Mouse (Mus musculus) lung, postnatal 0 days (tissue): ENCODE results near the gene Hoxb3. TPM values are rescaled to one million over a fixed set of nuclear protein-coding genes. Genes with fewer than 3 reads are reported as not detected.
A peak's percentile ranks its signal among the peaks of the same experiment; 100 is the strongest.

Experiments
- ATAC-seq: fragments of 200-750 bp; cut with Nextera tagmentation; 2 replicates; pipeline ENCODE4 v1.8.0; 2017; ENCODE audit warnings: moderate library complexity
- DNase-seq: peaks from one replicate; pipeline ENCODE4 v3.0.0-alpha.2; 2016; ENCODE audit warnings: low spot score
- H3K27ac ChIP-seq: fragments of 300-500 bp; sonication (generic); 2 replicates; pipeline ENCODE4 v1.5.1; 2014; ENCODE audit warnings: antibody characterized with exemption, mild to moderate bottlenecking, low read length, mixed read lengths
- H3K27me3 ChIP-seq: fragments of 300-500 bp; sonication (generic); replicated peaks from 2 replicates; pipeline ENCODE4 v1.6.1; 2014; ENCODE audit warnings: low read length, mixed read lengths; ENCODE audit not compliant: insufficient read depth
- H3K36me3 ChIP-seq: fragments of 300-500 bp; sonication (generic); 2 replicates; pipeline ENCODE4 v1.6.1; 2014; ENCODE audit warnings: low read length, mixed read lengths; ENCODE audit not compliant: insufficient read depth
- H3K4me1 ChIP-seq: fragments of 300-500 bp; sonication (generic); 2 replicates; pipeline ENCODE4 v1.6.1; 2014; ENCODE audit warnings: antibody characterized with exemption, low read depth, low read length, mixed read lengths; ENCODE audit not compliant: insufficient read depth
- H3K4me2 ChIP-seq: fragments of 300-500 bp; sonication (generic); replicated peaks from 2 replicates; pipeline ENCODE4 v1.6.1; 2014; ENCODE audit warnings: low read depth, mild to moderate bottlenecking, low read length, moderate library complexity, mixed read lengths
- H3K4me3 ChIP-seq: fragments of 300-500 bp; sonication (generic); 2 replicates; pipeline ENCODE4 v1.5.1; 2014; ENCODE audit warnings: low read depth, low read length
- H3K9ac ChIP-seq: fragments of 300-500 bp; sonication (generic); replicated peaks from 2 replicates; pipeline ENCODE4 v1.6.1; 2014; ENCODE audit warnings: low read depth, mild to moderate bottlenecking
- H3K9me3 ChIP-seq: fragments of 300-500 bp; sonication (generic); 2 replicates; pipeline ENCODE4 v1.6.1; 2016; ENCODE audit warnings: low read length, mixed read lengths
- CTCF ChIP-seq: IDR thresholded peaks from 2 replicates; pipeline ENCODE4 v1.5.1; 2016; ENCODE audit warnings: antibody characterized with exemption, mild to moderate bottlenecking
- EP300 ChIP-seq: IDR thresholded peaks from 2 replicates; pipeline ENCODE4 v1.6.1; 2016; ENCODE audit warnings: antibody characterized with exemption, mild to moderate bottlenecking, control low read depth
- WGBS: fragments of 180-500 bp; shearing (Covaris S2); extraction: QIAGEN DNeasy Blood & Tissue Kit; methylation state at CpG from one replicate; pipeline ENCODE4 v1.1.7; 2014; 5-methylcytosine and 5-hydroxymethylcytosine counted together
- polyA plus RNA-seq: library from polyadenylated mRNA; unstranded; fragments of >200 nt; fragmentation: Nextera tagmentation; extraction: Ambion mirVana; gene quantifications from 2 replicates; pipeline ENCODE4 v1.2.1, GENCODE M21; 2015

Hoxb3 gene
- polyA plus RNA-seq, 1 experiment from 2014 or later = 1.5 TPM

GRCm38 (mm10) chr11:96311520-96312417 lies 11.4 kb upstream of the Hoxb3 start:
- WGBS = 3% methylated on average over 30 of the region's 31 CpGs
- Histone ChIP-seq H3K4me1 (peaks cover 11% of the 10 kb centered on the region; the same call in 1 of the 2 replicates), H3K4me3 (peak overlapping the region; percentile 35), H3K9me3 (no peaks in the 10 kb centered on the region), H3K27ac (peak overlapping the region; percentile 82), H3K4me2 (peak overlapping the region; percentile 73), H3K9ac (peak overlapping the region; percentile 48), H3K36me3 (no peaks in the 10 kb centered on the region), H3K27me3 (peaks cover 19% of the 10 kb centered on the region; the same call in 1 of the 2 replicates)
- DNase-seq = peak; percentile 91
- peak; percentile 88 for TF ChIP-seq CTCF
- no peak for TF ChIP-seq EP300
- ATAC-seq = peak; percentile 86

- Histone ChIP-seq H3K27me3 (peaks cover 19% of the 10 kb centered on the region; the same call in 1 of the 2 replicates), H3K27ac (0 out of 2 replicates have a peak overlapping the region, but pooled peaks have one; percentile 91), H3K9ac (no peak overlapping the region), H3K4me1 (peaks cover 11% of the 10 kb centered on the region; the same call in 1 of the 2 replicates), H3K4me3 (no peak overlapping the region), H3K36me3 (no peaks in the 10 kb centered on the region), H3K9me3 (no peaks in the 10 kb centered on the region), H3K4me2 (no peak overlapping the region; the same call in 1 of the 2 replicates)
- WGBS = 52% methylated on average over 2 of the region's 2 CpGs
- TF ChIP-seq CTCF = no peak
- TF ChIP-seq EP300 = no peak
- ATAC-seq (no peak), DNase-seq (no peak)
These were observed 10.0 kb upstream of the Hoxb3 start for GRCm38 (mm10) chr11:96313134-96313533.

DNA sequence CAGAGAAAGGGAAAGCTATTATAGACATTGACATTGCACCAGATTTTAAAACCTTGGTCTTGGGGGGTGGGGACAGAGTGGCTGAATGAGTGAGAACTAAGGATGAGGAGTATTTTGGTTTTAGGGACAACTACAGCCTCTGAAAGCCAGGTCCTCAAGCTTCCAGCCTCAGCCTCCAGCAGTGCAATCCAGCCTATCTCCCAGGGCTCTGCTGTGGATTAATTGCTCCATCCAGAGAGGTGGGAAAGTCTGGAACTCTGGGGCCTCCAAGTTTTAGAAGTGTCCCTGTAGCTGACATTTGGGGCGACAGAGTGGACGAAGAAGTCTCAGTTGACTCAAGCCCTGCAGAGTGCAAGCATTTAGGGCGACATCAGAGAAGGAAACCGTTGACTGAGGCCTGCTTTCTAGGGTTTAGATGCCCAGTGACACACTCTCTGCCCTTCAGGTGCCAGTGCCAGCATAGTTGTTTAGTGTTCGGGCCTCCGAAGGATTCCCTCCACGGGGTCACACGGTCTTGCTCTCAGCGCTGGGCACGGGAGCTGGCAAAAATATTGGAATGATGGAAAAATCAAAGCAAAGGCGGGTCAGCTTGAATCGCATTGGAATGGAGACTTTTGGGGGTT lies 9.2 kb upstream of the Hoxb3 start:
- H3K4me1 ChIP-seq = peaks cover 10% of the 10 kb centered on the region; the same call in 1 of the 2 replicates
- H3K9me3 ChIP-seq = no peaks in the 10 kb centered on the region
- H3K4me2 ChIP-seq = peak overlapping the region; percentile 66
- peak; percentile 8 for DNase-seq
- peak overlapping the region; percentile 59; the same call in 1 of the 2 replicates for H3K9ac ChIP-seq
- H3K36me3 ChIP-seq = no peaks in the 10 kb centered on the region
- peak overlapping the region; percentile 91 for H3K27ac ChIP-seq
- peaks cover 19% of the 10 kb centered on the region; the same call in 1 of the 2 replicates for H3K27me3 ChIP-seq
- ATAC-seq = no peak
- TF ChIP-seq CTCF (no peak), EP300 (no peak)
- 17% methylated on average over 12 of the region's 12 CpGs for WGBS
- H3K4me3 ChIP-seq = peak overlapping the region; percentile 43

GRCm38 (mm10) chr11:96314671-96315343 lies 8.3 kb upstream of the Hoxb3 start:
- Histone ChIP-seq H3K4me2 (peak overlapping the region; percentile 66), H3K9me3 (no peaks in the 10 kb centered on the region), H3K4me3 (peak overlapping the region; percentile 43), H3K27ac (peak overlapping the region; percentile 91), H3K36me3 (no peaks in the 10 kb centered on the region), H3K4me1 (peaks cover 3% of the 10 kb centered on the region; the same call in 1 of the 2 replicates), H3K9ac (peak overlapping the region; percentile 59), H3K27me3 (peaks cover 13% of the 10 kb centered on the region; the same call in 1 of the 2 replicates)
- ATAC-seq (no peak), DNase-seq (no peak)
- TF ChIP-seq EP300 = no peak
- no peak for TF ChIP-seq CTCF
- WGBS = 2% methylated on average over 33 of the region's 34 CpGs

GRCm38 (mm10) chr11:96315344-96315681 lies 7.8 kb upstream of the Hoxb3 start:
- no peak for DNase-seq
- peaks cover 13% of the 10 kb centered on the region; the same call in 1 of the 2 replicates for H3K27me3 ChIP-seq

More at GRCm38 (mm10) chr11:96315344-96315681, 7.8 kb upstream of the Hoxb3 start:
- Histone ChIP-seq H3K4me3 (peak overlapping the region; percentile 43), H3K4me2 (peak overlapping the region; percentile 66), H3K9ac (peak overlapping the region; percentile 59), H3K4me1 (no peaks in the 10 kb centered on the region; the same call in 1 of the 2 replicates), H3K27ac (peak overlapping the region; percentile 91), H3K9me3 (no peaks in the 10 kb centered on the region), H3K36me3 (no peaks in the 10 kb centered on the region)
- no peak for ATAC-seq
- WGBS = 7% methylated on average over 5 of the region's 5 CpGs
- TF ChIP-seq CTCF (no peak), EP300 (no peak)
